Mouse (Mus musculus): ENCODE measurements around the gene Hepacam2.

DNA sequence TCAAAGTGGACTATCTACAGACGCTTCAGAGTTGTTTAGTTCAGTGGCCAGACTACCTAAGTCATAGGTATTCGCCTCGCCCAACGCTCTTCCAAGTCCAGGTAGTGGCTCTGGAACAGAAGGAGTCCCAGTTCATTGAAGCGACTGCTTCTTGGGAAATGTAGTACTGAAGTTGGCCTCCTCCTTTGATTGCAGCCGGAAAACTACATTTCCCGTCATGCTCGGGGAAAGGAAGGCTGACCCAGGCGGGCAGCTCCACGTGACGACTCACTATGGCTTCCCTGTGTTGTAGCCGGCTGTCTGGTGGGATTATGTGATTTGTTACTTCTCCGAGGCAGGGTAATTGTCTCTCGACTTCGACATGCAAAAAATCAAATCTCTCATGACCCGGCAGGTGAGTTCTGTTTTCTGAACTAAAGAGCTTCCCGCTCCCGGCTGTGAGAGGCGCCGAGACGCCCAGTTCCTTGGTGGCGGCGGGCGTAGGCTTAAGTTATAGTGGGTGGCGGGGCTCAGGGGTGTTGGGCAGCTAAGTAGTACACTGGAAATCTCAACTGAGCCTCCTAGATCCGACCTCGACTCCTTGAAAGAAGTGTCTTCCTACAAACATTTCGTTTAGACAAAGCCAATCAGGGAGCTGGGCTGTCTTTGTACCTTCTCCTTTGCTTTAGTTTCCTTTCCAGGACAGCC is at the start of gene Hepacam2, which contains the start of gene Vps50:
- TF ChIP-seq POLR2A (IDR thresholded peaks at IDR 0.05; ENCODE audit: insufficient read depth, low read depth, low read length) (peak; percentile 72), CTCF (IDR thresholded peaks at IDR 0.05) (0 out of 2 replicates have a peak, but pooled peaks have one; percentile 2), EP300 (IDR thresholded peaks at IDR 0.05; ENCODE audit: insufficient read depth, low read depth, low read length) (0 out of 2 replicates have a peak, but pooled peaks have one; percentile 15)

All from heart, adult 2 months (tissue).